Mouse (Mus musculus) heart, postnatal 0 days (tissue): ENCODE data around the gene 1700020L24Rik.

Experiments used
- CTCF ChIP-seq: IDR thresholded peaks from 2 replicates; pipeline ENCODE4 v1.5.1; 2016; ENCODE audit warnings: antibody characterized with exemption, control low read depth, low read depth
- EP300 ChIP-seq: IDR thresholded peaks from 2 replicates; pipeline ENCODE4 v1.6.1; 2016; ENCODE audit warnings: antibody characterized with exemption, low read depth

DNA sequence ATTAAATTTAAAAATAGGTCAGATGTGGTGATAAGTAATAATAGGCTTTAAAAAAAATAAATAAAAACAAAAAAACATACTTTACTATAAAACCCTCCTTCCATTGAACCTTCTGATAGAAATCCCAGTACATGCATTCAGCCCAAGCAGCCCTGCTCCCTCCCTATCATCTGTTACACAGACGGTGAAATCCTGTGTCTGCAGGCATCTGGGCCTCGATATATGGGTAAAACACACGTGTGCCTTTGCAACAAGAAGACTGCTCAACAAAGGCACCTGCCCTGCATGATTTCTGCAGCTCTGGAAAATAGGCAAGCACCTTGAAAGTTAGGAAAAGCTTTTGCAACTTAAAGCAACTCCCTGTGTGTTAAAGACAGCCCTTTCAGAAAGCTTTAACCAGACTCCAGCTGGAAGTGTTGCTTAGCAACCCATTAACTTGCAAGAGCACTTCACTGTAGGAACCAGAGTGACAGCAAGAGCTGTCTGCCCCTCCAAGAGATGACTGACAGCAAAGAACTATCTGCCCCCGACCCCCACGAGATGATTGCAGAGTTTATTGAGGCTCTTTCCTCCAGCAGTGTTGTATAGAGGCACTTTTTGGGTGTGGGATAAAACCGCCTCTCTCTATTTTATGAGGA, 42.6 kb upstream of the 1700020L24Rik start:
- TF ChIP-seq EP300 (no peak), CTCF (no peak)
